Mouse (Mus musculus) hindbrain, embryonic 15.5 days (tissue): ENCODE results near the gene Susd1. TPM values are rescaled to one million over a fixed set of nuclear protein-coding genes. Genes with fewer than 3 reads are reported as not detected.
A peak's percentile ranks its signal among the peaks of the same experiment; 100 is the strongest.
"Not testable (repeated sequence)": the region's sequence is repeated elsewhere in the genome, so short reads cannot be mapped to it uniquely, and the experiment has no call there.

ENCODE experiments used
- ATAC-seq: fragments of 200-750 bp; cut with Nextera tagmentation; 2 replicates; pipeline ENCODE4 v1.8.0; 2017; ENCODE audit warnings: low read depth, moderate number of reproducible peaks, moderate TSS enrichment; ENCODE audit not compliant: low FRiP score
- H3K27ac ChIP-seq: fragments of 300-500 bp; sonication (generic); replicated peaks from 2 replicates; pipeline ENCODE4 v1.5.1; 2015; ENCODE audit warnings: mild to moderate bottlenecking, inconsistent platforms
- H3K27me3 ChIP-seq: fragments of 300-500 bp; sonication (generic); 2 replicates; pipeline ENCODE4 v1.6.1; 2015; ENCODE audit warnings: control low read depth, inconsistent platforms
- H3K36me3 ChIP-seq: fragments of 300-500 bp; sonication (generic); 2 replicates; pipeline ENCODE4 v1.6.1; 2015; ENCODE audit warnings: control low read depth, inconsistent platforms
- H3K4me1 ChIP-seq: fragments of 300-500 bp; sonication (generic); replicated peaks from 2 replicates; pipeline ENCODE4 v1.6.1; 2015; ENCODE audit warnings: control low read depth, inconsistent platforms
- H3K4me2 ChIP-seq: fragments of 300-500 bp; sonication (generic); 2 replicates; pipeline ENCODE4 v1.6.1; 2015; ENCODE audit warnings: moderate library complexity, mild to moderate bottlenecking, inconsistent platforms
- H3K4me3 ChIP-seq: fragments of 300-500 bp; sonication (generic); 2 replicates; pipeline ENCODE4 v1.5.1; 2015; ENCODE audit warnings: mild to moderate bottlenecking, inconsistent platforms
- H3K9ac ChIP-seq: fragments of 300-500 bp; sonication (generic); 2 replicates; pipeline ENCODE4 v1.6.1; 2015; ENCODE audit warnings: inconsistent platforms
- H3K9me3 ChIP-seq: fragments of 300-500 bp; sonication (generic); 2 replicates; pipeline ENCODE4 v1.6.1; 2016; ENCODE audit warnings: control low read depth, inconsistent platforms
- WGBS: fragments of 180-500 bp; shearing (Covaris S2); methylation state at CpG from one replicate; pipeline ENCODE4 v1.1.7; 2015; 5-methylcytosine and 5-hydroxymethylcytosine counted together
- polyA plus RNA-seq: library from polyadenylated mRNA; unstranded; fragments of >200 nt; fragmentation: Nextera tagmentation; extraction: Ambion mirVana; gene quantifications from 2 replicates; pipeline ENCODE4 v1.2.1, GENCODE M21; 2015

Gene Susd1
- polyA plus RNA-seq, 1 experiment from 2014 or later: 1.9 TPM

GRCm38 (mm10) chr4:59302387-59302786 lies 136.0 kb downstream of the Susd1 start:
- no peak for ATAC-seq
- no peaks in the 10 kb centered on the region for H3K9me3 ChIP-seq
- no peak overlapping the region for H3K27ac ChIP-seq
- H3K27me3 ChIP-seq: no peaks in the 10 kb centered on the region
- no peaks in the 10 kb centered on the region for H3K36me3 ChIP-seq
- no peaks in the 10 kb centered on the region for H3K4me1 ChIP-seq
- no peak overlapping the region for H3K9ac ChIP-seq
- no peak overlapping the region for H3K4me2 ChIP-seq
- no peak overlapping the region for H3K4me3 ChIP-seq
- WGBS: 90% methylated on average over 8 of the region's 8 CpGs

GRCm38 (mm10) chr4:59301025-59301815 lies 137.2 kb downstream of the Susd1 start:
- Histone ChIP-seq H3K9ac (no peak overlapping the region), H3K4me1 (no peaks in the 10 kb centered on the region), H3K27me3 (no peaks in the 10 kb centered on the region), H3K27ac (no peak overlapping the region), H3K36me3 (no peaks in the 10 kb centered on the region), H3K4me3 (no peak overlapping the region), H3K9me3 (no peaks in the 10 kb centered on the region), H3K4me2 (no peak overlapping the region)
- WGBS: 90% methylated on average over 9 of the region's 9 CpGs
- no peak for ATAC-seq

- no peak for ATAC-seq
- H3K9me3 ChIP-seq: no peaks in the 10 kb centered on the region
- no peaks in the 10 kb centered on the region for H3K27me3 ChIP-seq
- no peaks in the 10 kb centered on the region for H3K36me3 ChIP-seq
- H3K9ac ChIP-seq: no peak overlapping the region
- H3K4me1 ChIP-seq: no peaks in the 10 kb centered on the region
- no peak overlapping the region for H3K27ac ChIP-seq
- 81% methylated on average over 7 of the region's 7 CpGs for WGBS
- H3K4me2 ChIP-seq: no peak overlapping the region
- H3K4me3 ChIP-seq: no peak overlapping the region
These were observed 139.5 kb downstream of the Susd1 start for GRCm38 (mm10) chr4:59298719-59299496.

- Histone ChIP-seq H3K9me3 (no peaks in the 10 kb centered on the region), H3K4me2 (no peak overlapping the region), H3K4me3 (no peak overlapping the region), H3K27ac (no peak overlapping the region), H3K36me3 (no peaks in the 10 kb centered on the region), H3K9ac (no peak overlapping the region), H3K4me1 (no peaks in the 10 kb centered on the region), H3K27me3 (no peaks in the 10 kb centered on the region)
- WGBS: 84% methylated on average over 6 of the region's 6 CpGs
- ATAC-seq: no peak
These were observed 143.3 kb downstream of the Susd1 start for GRCm38 (mm10) chr4:59295127-59295526.

- no peak overlapping the region for H3K27ac ChIP-seq
- H3K9me3 ChIP-seq: no peaks in the 10 kb centered on the region
- H3K27me3 ChIP-seq: no peaks in the 10 kb centered on the region
- no peaks in the 10 kb centered on the region for H3K4me1 ChIP-seq
- H3K36me3 ChIP-seq: no peaks in the 10 kb centered on the region
- ATAC-seq: no peak
- H3K9ac ChIP-seq: no peak overlapping the region
- H3K4me3 ChIP-seq: no peak overlapping the region
- H3K4me2 ChIP-seq: no peak overlapping the region
- WGBS: 90% methylated on average over 3 of the region's 3 CpGs
These were observed 143.8 kb downstream of the Susd1 start for GRCm38 (mm10) chr4:59294661-59295060.

GRCm38 (mm10) chr4:59291914-59292718 lies 146.3 kb downstream of the Susd1 start:
- 80% methylated on average over 13 of the region's 13 CpGs for WGBS
- Histone ChIP-seq H3K9me3 (no peaks in the 10 kb centered on the region), H3K27me3 (no peaks in the 10 kb centered on the region), H3K36me3 (no peaks in the 10 kb centered on the region), H3K4me2 (no peak overlapping the region), H3K9ac (no peak overlapping the region), H3K4me3 (no peak overlapping the region), H3K27ac (no peak overlapping the region), H3K4me1 (no peaks in the 10 kb centered on the region)
- no peak for ATAC-seq

GRCm38 (mm10) chr4:59290972-59291576 lies 147.4 kb downstream of the Susd1 start:
- no peak overlapping the region for H3K27ac ChIP-seq
- H3K4me2 ChIP-seq: no peak overlapping the region
- H3K36me3 ChIP-seq: no peaks in the 10 kb centered on the region
- no peaks in the 10 kb centered on the region for H3K27me3 ChIP-seq
- no peaks in the 10 kb centered on the region for H3K4me1 ChIP-seq
- WGBS: 80% methylated on average over 6 of the region's 6 CpGs
- H3K9ac ChIP-seq: no peak overlapping the region
- H3K4me3 ChIP-seq: no peak overlapping the region
- no peak for ATAC-seq
- no peaks in the 10 kb centered on the region for H3K9me3 ChIP-seq

- no peak overlapping the region for H3K4me3 ChIP-seq
- H3K4me2 ChIP-seq: no peak overlapping the region
- no peak for ATAC-seq
- no peaks in the 10 kb centered on the region for H3K36me3 ChIP-seq
- no peak overlapping the region for H3K27ac ChIP-seq
- 69% methylated on average over 2 of the region's 2 CpGs for WGBS
- H3K9ac ChIP-seq: no peak overlapping the region
- no peaks in the 10 kb centered on the region for H3K27me3 ChIP-seq
- 0 out of 2 replicates have a peak, but pooled peaks cover 6% of the 10 kb centered on the region for H3K4me1 ChIP-seq
- no peaks in the 10 kb centered on the region for H3K9me3 ChIP-seq
These were observed 151.3 kb downstream of the Susd1 start for GRCm38 (mm10) chr4:59287103-59287502.

- H3K9ac ChIP-seq, H3K27ac ChIP-seq, H3K4me2 ChIP-seq, H3K36me3 ChIP-seq, H3K4me1 ChIP-seq, ATAC-seq, H3K4me3 ChIP-seq, H3K9me3 ChIP-seq, H3K27me3 ChIP-seq: not testable (repeated sequence)
- WGBS: 78% methylated on average over 6 of the region's 6 CpGs
These were observed 152.1 kb downstream of the Susd1 start for GRCm38 (mm10) chr4:59286351-59286750.

GRCm38 (mm10) chr4:59282699-59283487 lies 155.5 kb downstream of the Susd1 start:
- Histone ChIP-seq H3K4me2 (no peak overlapping the region), H3K4me3 (no peak overlapping the region), H3K27me3 (no peaks in the 10 kb centered on the region), H3K9ac (no peak overlapping the region), H3K9me3 (no peaks in the 10 kb centered on the region), H3K4me1 (0 out of 2 replicates have a peak, but pooled peaks cover 7% of the 10 kb centered on the region), H3K27ac (no peak overlapping the region), H3K36me3 (no peaks in the 10 kb centered on the region)
- WGBS: 42% methylated on average over 8 of the region's 8 CpGs
- ATAC-seq: no peak

GRCm38 (mm10) chr4:59282137-59282536 lies 156.3 kb downstream of the Susd1 start:
- Histone ChIP-seq H3K27ac (no peak overlapping the region), H3K27me3 (no peaks in the 10 kb centered on the region), H3K4me2 (no peak overlapping the region), H3K9me3 (no peaks in the 10 kb centered on the region), H3K4me1 (0 out of 2 replicates have a peak, but pooled peaks cover 7% of the 10 kb centered on the region), H3K9ac (no peak overlapping the region), H3K4me3 (no peak overlapping the region), H3K36me3 (no peaks in the 10 kb centered on the region)
- WGBS: 49% methylated on average over 7 of the region's 7 CpGs
- 0 out of 2 replicates have a peak, but pooled peaks have one; percentile 34 for ATAC-seq
